Mouse (Mus musculus): ENCODE results near the gene 4930415L06Rik. TPM values are rescaled to one million over a fixed set of nuclear protein-coding genes. Genes with fewer than 3 reads are reported as not detected.

The 4930415L06Rik gene
- total RNA-seq (2021): not detected
- long read RNA-seq, experiment 1: 0 reads
- long read RNA-seq, experiment 2: 0 reads

- DNase-seq: no peak
Measured at GRCm38 (mm10) chrX:89932752-89933151, at the start of gene 4930415L06Rik. 4930415L06Rik (minus strand) TSS chrX:89932852.

DNA sequence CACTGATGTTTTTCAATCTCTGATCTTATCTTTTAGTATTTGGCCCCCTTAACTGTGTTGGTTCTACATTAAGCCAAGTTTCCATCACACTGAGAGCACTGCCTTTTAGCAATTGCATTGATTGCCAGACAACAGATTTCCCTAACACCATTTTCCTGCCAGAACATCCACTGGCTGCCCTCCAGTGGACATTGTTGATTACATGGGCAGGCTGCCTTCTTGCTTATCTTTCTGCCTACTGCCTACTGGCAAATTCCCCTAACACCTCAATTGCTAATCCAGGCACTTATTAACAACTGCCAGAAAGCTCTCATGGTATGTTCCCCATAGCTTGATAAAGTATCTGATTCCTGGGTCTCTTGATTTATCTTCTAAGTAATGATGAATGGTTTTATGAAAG is 46.0 kb upstream of the 4930415L06Rik start:
- DNase-seq: no peak

DNA sequence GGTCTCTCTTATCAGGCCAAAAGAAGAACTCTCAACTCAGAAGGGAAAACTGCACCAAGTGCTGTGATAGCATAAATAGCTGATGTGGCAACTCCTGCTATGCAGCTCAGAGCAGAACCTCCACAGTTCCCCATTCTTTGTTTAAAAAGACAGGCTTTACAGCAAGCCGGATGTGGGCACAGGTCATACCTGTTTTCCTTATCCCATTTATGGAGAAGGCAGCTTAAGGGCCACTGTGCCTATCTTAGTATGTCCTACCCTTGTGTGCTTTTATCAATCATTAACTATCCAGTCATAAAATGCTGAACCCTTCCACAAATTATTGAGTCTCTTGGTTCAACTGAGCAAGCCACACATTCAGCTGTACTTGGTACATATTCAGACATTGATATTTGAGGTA is 27.8 kb downstream of the 4930415L06Rik start:
- no peak for DNase-seq

Other genes starting within 250 kb of the 4930415L06Rik start
- not detected for gene 4932429P05Rik, start 180.6 kb downstream of the 4930415L06Rik start, total RNA-seq (2021)

All from gastrocnemius, postnatal 10 days (tissue).